Mouse (Mus musculus) hindbrain, embryonic 11.5 days (tissue): ENCODE data around the gene Mmp24. TPM values are rescaled to one million over a fixed set of nuclear protein-coding genes. Genes with fewer than 3 reads are reported as not detected.

Experiments
- ATAC-seq: fragments of 200-750 bp; cut with Nextera tagmentation; 2 replicates; pipeline ENCODE4 v1.8.0; 2017; ENCODE audit warnings: mild to moderate bottlenecking, moderate TSS enrichment, moderate library complexity; ENCODE audit not compliant: low FRiP score
- DNase-seq: peaks from one replicate; pipeline ENCODE4 v3.0.0-alpha.2; 2015; ENCODE audit warnings: low spot score
- H3K27ac ChIP-seq: fragments of 300-500 bp; sonication (generic); 2 replicates; pipeline ENCODE4 v1.5.1; 2014; ENCODE audit warnings: mild to moderate bottlenecking, low read depth, low read length
- H3K27me3 ChIP-seq: fragments of 300-500 bp; sonication (generic); 2 replicates; pipeline ENCODE4 v1.6.1; 2014; ENCODE audit warnings: mild to moderate bottlenecking, low read length, moderate library complexity, mixed read lengths; ENCODE audit not compliant: control insufficient read depth, insufficient read depth
- H3K36me3 ChIP-seq: fragments of 300-500 bp; sonication (generic); 2 replicates; pipeline ENCODE4 v1.6.1; 2014; ENCODE audit warnings: mild to moderate bottlenecking, low read length, moderate library complexity, mixed read lengths; ENCODE audit not compliant: control insufficient read depth, insufficient read depth
- H3K4me1 ChIP-seq: fragments of 300-500 bp; sonication (generic); replicated peaks from 2 replicates; pipeline ENCODE4 v1.6.1; 2014; ENCODE audit warnings: low read length, mixed read lengths; ENCODE audit not compliant: control insufficient read depth, insufficient read depth
- H3K4me2 ChIP-seq: fragments of 300-500 bp; sonication (generic); replicated peaks from 2 replicates; pipeline ENCODE4 v1.6.1; 2014; ENCODE audit warnings: mild to moderate bottlenecking, low read depth, low read length
- H3K4me3 ChIP-seq: fragments of 300-500 bp; sonication (generic); 2 replicates; pipeline ENCODE4 v1.5.1; 2014; ENCODE audit warnings: low read depth, low read length
- H3K9ac ChIP-seq: fragments of 300-500 bp; sonication (generic); 2 replicates; pipeline ENCODE4 v1.6.1; 2014; ENCODE audit warnings: low read depth, low read length
- H3K9me3 ChIP-seq: fragments of 300-500 bp; sonication (generic); 2 replicates; pipeline ENCODE4 v1.6.1; 2016; ENCODE audit warnings: low read length; ENCODE audit not compliant: control insufficient read depth
- WGBS: fragments of 180-500 bp; shearing (Covaris S2); extraction: QIAGEN DNeasy Blood & Tissue Kit; methylation state at CpG from one replicate; pipeline ENCODE4 v1.1.7; 2014; 5-methylcytosine and 5-hydroxymethylcytosine counted together
- polyA plus RNA-seq: library from polyadenylated mRNA; unstranded; fragments of >200 nt; fragmentation: Nextera tagmentation; extraction: Ambion mirVana; gene quantifications from 2 replicates; pipeline ENCODE4 v1.2.1, GENCODE M21; 2014

The Mmp24 gene
- polyA plus RNA-seq, 1 experiment from 2014 or later, result 3.2 TPM

DNA sequence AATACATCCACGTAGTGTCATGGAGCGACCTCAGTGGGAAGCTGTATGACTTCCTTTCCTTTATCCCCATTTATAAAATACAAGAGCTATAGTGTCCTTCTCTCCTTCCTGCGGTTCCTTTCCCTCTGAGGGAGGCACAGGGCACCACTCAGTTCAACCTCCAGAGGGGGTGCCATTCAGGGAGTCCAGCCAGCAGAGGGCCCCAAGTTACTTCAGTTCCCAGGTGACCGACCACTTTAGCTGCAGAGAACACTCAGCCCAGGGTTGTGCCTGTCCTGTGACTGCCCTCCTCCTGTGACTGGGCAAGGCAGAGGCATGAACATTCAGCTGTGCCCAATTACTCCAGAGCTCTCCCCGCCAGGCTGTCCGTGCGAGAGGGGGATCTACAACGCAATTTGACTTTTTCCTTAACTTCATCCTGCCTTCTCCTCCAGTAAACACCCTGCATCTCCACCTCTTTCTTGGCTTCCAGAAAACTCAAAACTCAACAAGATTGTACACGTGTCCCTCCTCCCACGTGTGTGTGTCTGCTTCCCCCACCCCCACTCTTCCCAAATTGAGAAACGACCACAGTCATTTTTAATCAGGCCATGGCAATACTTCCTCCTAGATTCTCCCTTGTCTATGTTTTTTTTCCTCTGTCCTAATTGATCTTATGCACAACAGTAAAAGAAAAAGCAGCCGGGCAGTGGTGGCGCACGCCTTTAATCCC is 18.1 kb upstream of the Mmp24 start:
- H3K9me3 ChIP-seq, result no peaks in the 10 kb centered on the region
- H3K4me1 ChIP-seq, result no peaks in the 10 kb centered on the region
- 65% methylated on average over 14 of the region's 14 CpGs for WGBS
- no peak overlapping the region for H3K27ac ChIP-seq
- DNase-seq (no peak), ATAC-seq (no peak)
- H3K4me3 ChIP-seq, result no peak overlapping the region
- H3K27me3 ChIP-seq, result no peaks in the 10 kb centered on the region
- H3K36me3 ChIP-seq, result no peaks in the 10 kb centered on the region
- H3K4me2 ChIP-seq, result no peak overlapping the region
- no peak overlapping the region for H3K9ac ChIP-seq

GRCm38 (mm10) chr2:155764679-155765418 is 10.3 kb upstream of the Mmp24 start:
- DNase-seq, result peak; percentile 90
- no peaks in the 10 kb centered on the region for H3K36me3 ChIP-seq
- H3K27ac ChIP-seq, result no peak overlapping the region
- no peaks in the 10 kb centered on the region for H3K27me3 ChIP-seq
- H3K4me2 ChIP-seq, result no peak overlapping the region
- H3K9ac ChIP-seq, result no peak overlapping the region
- no peak overlapping the region for H3K4me3 ChIP-seq
- whole genome bisulfite sequencing, result 55% methylated on average over 13 of the region's 13 CpGs
- no peaks in the 10 kb centered on the region for H3K9me3 ChIP-seq
- no peaks in the 10 kb centered on the region for H3K4me1 ChIP-seq
- ATAC-seq, result 0 out of 2 replicates have a peak, but pooled peaks have one; percentile 40

GRCm38 (mm10) chr2:155773664-155774063 is 1.5 kb upstream of the Mmp24 start:
- H3K27me3 ChIP-seq, result peaks cover 14% of the 10 kb centered on the region
- H3K9ac ChIP-seq, result no peak overlapping the region
- H3K4me2 ChIP-seq, result no peak overlapping the region
- no peak for DNase-seq
- H3K9me3 ChIP-seq, result no peaks in the 10 kb centered on the region
- H3K36me3 ChIP-seq, result no peaks in the 10 kb centered on the region
- no peak for ATAC-seq
- WGBS, result 71% methylated on average over 4 of the region's 4 CpGs
- H3K4me1 ChIP-seq, result 0 out of 2 replicates have a peak, but pooled peaks cover 2% of the 10 kb centered on the region
- no peak overlapping the region for H3K27ac ChIP-seq
- no peak overlapping the region for H3K4me3 ChIP-seq

- Histone ChIP-seq H3K27ac (no peak overlapping the region), H3K4me1 (0 out of 2 replicates have a peak, but pooled peaks cover 2% of the 10 kb centered on the region), H3K4me3 (peak overlapping the region; percentile 53; the same call in 1 of the 2 replicates), H3K9ac (no peak overlapping the region), H3K4me2 (peak overlapping the region; percentile 86), H3K36me3 (no peaks in the 10 kb centered on the region), H3K9me3 (no peaks in the 10 kb centered on the region), H3K27me3 (peaks cover 14% of the 10 kb centered on the region)
- DNase-seq (no peak), ATAC-seq (no peak)
- WGBS, result 65% methylated on average over 11 of the region's 11 CpGs
Observed at GRCm38 (mm10) chr2:155774261-155774926, 748 bp upstream of the Mmp24 start.

GRCm38 (mm10) chr2:155775685-155776263 is 632 bp downstream of the Mmp24 start:
- peak overlapping the region; percentile 53 for H3K4me3 ChIP-seq
- ATAC-seq (peak; percentile 77), DNase-seq (peak; percentile 79)
- WGBS, result 2% methylated on average over 44 of the region's 44 CpGs
- peak overlapping the region; percentile 74 for H3K9ac ChIP-seq
- peaks cover 14% of the 10 kb centered on the region for H3K27me3 ChIP-seq
- no peaks in the 10 kb centered on the region for H3K36me3 ChIP-seq
- 0 out of 2 replicates have a peak, but pooled peaks cover 2% of the 10 kb centered on the region for H3K4me1 ChIP-seq
- H3K4me2 ChIP-seq, result peak overlapping the region; percentile 86
- peak overlapping the region; percentile 67 for H3K27ac ChIP-seq
- no peaks in the 10 kb centered on the region for H3K9me3 ChIP-seq

DNA sequence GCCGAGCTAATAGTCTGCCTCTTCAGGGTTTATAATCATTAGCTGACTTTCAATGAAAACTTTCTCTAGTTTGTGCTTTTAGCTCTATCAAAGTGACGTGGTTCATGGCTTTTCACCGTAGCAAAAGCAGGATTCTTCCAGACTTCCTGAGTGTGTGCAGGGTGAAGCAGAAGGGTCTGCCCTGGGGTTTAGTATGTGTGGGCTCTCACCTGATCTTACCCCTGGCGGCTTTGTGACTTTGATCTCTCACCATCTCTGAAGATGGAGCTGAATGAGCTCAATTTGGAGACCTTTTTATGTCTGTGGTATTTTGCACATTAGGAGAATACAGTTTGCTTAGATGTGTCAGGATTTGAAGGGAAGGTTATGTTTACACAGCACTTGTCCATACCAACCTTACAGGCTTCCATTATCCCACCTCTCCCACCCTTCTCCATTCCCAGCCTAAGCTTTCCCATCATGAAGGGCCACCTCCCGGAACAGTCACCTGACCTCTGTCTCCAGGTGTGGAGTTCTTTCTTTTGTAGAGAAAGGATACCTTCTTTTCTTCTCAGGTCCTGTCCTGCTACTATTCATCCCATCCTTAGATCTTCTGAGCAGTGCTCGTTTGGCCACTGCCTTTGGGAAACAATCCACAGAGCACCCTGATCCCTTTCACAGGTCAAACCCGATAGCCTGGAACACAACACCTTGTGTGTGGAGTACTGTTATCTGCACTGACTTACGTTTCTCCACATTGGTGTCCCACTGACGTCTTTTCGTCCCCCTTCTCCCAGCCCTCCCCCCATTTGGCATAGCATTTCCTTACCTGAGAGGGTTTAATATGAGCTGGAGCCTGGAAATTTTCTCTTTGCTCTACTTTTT is 1.9 kb downstream of the Mmp24 start:
- Histone ChIP-seq H3K36me3 (no peaks in the 10 kb centered on the region), H3K4me2 (no peak overlapping the region), H3K9ac (no peak overlapping the region), H3K4me3 (no peak overlapping the region), H3K27me3 (peaks cover 14% of the 10 kb centered on the region), H3K9me3 (no peaks in the 10 kb centered on the region), H3K27ac (no peak overlapping the region), H3K4me1 (0 out of 2 replicates have a peak, but pooled peaks cover 2% of the 10 kb centered on the region)
- 77% methylated on average over 10 of the region's 10 CpGs for WGBS
- no peak for DNase-seq
- no peak for ATAC-seq

GRCm38 (mm10) chr2:155777688-155777985 is 2.5 kb downstream of the Mmp24 start:
- no peak overlapping the region for H3K4me3 ChIP-seq
- no peaks in the 10 kb centered on the region for H3K9me3 ChIP-seq
- no peak overlapping the region for H3K4me2 ChIP-seq
- no peak overlapping the region for H3K27ac ChIP-seq
- H3K27me3 ChIP-seq, result peaks cover 14% of the 10 kb centered on the region
- ATAC-seq (no peak), DNase-seq (no peak)
- WGBS, result 63% methylated on average over 4 of the region's 4 CpGs
- H3K9ac ChIP-seq, result no peak overlapping the region
- H3K4me1 ChIP-seq, result 0 out of 2 replicates have a peak, but pooled peaks cover 2% of the 10 kb centered on the region
- no peaks in the 10 kb centered on the region for H3K36me3 ChIP-seq

GRCm38 (mm10) chr2:155778004-155778403 is 2.9 kb downstream of the Mmp24 start:
- Histone ChIP-seq H3K9me3 (no peaks in the 10 kb centered on the region), H3K36me3 (no peaks in the 10 kb centered on the region), H3K4me1 (0 out of 2 replicates have a peak, but pooled peaks cover 2% of the 10 kb centered on the region), H3K9ac (no peak overlapping the region), H3K27ac (no peak overlapping the region), H3K27me3 (peaks cover 14% of the 10 kb centered on the region), H3K4me2 (no peak overlapping the region), H3K4me3 (no peak overlapping the region)
- DNase-seq, result no peak
- WGBS, result 57% methylated on average over 6 of the region's 6 CpGs
- ATAC-seq, result no peak
